Mouse (Mus musculus): ENCODE results near the gene Ttc5.
"Not testable (repeated sequence)": the region's sequence is repeated elsewhere in the genome, so short reads cannot be mapped to it uniquely, and the experiment has no call there.

The Ttc5 gene

DNA sequence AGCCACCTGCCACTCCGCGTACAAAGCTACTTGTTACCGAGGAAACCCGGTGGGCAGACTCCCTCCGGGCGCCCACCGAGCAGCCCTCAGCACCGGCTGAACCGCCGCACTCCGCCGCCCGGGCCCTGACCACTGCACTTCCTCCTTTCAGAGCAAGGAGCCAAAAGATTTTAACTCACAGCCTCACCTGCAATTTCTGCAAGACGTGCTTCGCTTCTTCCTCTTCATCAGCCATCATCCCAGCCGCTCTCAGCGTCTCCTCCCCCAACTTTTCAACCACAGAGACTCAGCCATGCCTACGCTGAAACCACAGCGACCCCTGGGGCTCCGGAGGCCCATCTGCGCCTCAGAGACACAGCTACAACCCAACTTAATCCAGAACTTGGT, at the start of gene Ttc5:
Gene Ttc5, minus strand, starts transcription at position 269 of the 387 bp plus-strand sequence.
- in situ Hi-C loops (cut with MboI, MseI), result no loop called here

DNA sequence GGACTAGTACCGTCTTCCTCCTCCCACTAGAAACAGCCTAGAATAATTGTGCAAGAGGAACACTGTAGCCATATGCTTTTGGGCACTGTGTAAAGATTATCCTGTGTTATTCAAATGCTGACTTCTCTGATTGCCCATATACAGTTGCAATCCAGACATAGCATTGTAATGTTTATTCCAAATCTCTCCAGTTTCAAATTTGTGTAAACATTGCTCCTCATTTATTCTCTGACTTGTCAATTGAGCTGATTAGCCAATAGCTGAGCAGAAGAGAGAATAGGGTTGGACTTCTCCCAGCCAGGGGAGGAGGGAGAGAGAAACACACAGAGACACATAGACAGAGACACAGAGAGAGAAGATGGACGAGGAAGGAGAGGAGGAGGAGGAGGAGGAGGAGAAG, 49.1 kb upstream of the Ttc5 start:
- in situ Hi-C loops (cut with MboI, MseI), result no loop called here

GRCm38 (mm10) chr14:50833964-50834363, 48.6 kb upstream of the Ttc5 start:
- in situ Hi-C loops (cut with MboI, MseI), result no loop called here

- in situ Hi-C loops (cut with MboI, MseI), result no loop called here
Observed at GRCm38 (mm10) chr14:50829878-50830277, 44.6 kb upstream of the Ttc5 start.

GRCm38 (mm10) chr14:50826579-50826978, 41.3 kb upstream of the Ttc5 start:
- in situ Hi-C loops (cut with MboI, MseI), result no loop called here

DNA sequence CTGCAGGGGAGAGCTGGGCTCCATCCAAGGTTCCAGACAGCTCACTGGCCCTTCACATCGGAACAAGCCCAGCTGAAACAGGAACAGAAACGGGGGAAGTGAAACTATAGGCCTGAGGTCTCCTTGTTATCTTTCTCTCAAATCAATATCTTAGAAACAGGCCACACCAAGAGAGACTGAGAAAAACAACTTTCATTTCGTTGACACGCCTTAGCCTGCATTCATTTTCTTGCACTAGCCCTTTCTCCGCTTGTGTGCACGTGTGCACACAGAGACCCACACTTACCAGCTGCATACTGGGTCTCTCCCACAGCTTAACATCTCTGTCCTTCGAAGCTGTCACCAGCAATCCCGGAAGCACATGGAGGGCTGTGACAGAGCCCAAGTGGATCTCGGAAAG, 38.9 kb upstream of the Ttc5 start:
- in situ Hi-C loops (cut with MboI, MseI), result no loop called here

- in situ Hi-C loops (cut with MboI, MseI), result no loop called here
Observed at GRCm38 (mm10) chr14:50823240-50823639, 37.9 kb upstream of the Ttc5 start.

GRCm38 (mm10) chr14:50813060-50813459, 27.7 kb upstream of the Ttc5 start:
- in situ Hi-C loops (cut with MboI, MseI), result loop anchor here (5.0 kb wide), 1 partner anchor 249 kb away; no protein-coding TSS in a partner anchor

GRCm38 (mm10) chr14:50807487-50808072, 22.3 kb upstream of the Ttc5 start, which contains the start of the genes Ccnb1ip1 and Parp2:
Gene Ccnb1ip1, minus strand, starts transcription at chr14:50807732.
Gene Parp2, plus strand, starts transcription at chr14:50807841.
- in situ Hi-C loops (cut with MboI, MseI), result no loop called here

- in situ Hi-C loops (cut with MboI, MseI), result not testable (repeated sequence)
Observed at GRCm38 (mm10) chr14:50806469-50806868, 21.1 kb upstream of the Ttc5 start.

DNA sequence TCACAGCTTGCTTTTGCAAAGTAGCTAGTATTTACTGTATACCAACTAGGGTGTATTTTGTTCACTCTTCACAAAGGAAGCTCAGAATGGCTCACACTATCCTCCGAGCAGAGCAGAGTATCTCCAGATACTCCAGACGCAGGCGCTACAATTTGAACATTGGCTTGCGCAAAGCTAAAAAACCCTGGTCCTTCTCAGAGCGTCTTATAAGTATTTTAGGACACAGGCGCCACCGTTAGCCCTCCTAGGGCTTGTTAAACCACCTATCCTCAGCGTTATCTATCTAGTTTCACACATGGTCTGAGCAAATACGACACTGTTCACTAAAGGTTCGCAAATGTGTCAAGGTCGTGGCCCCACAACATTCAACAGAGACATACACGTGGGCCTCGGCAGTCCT, 19.4 kb upstream of the Ttc5 start:
- in situ Hi-C loops (cut with MboI, MseI), result no loop called here

- in situ Hi-C loops (cut with MboI, MseI), result no loop called here
Observed at GRCm38 (mm10) chr14:50802843-50803562, 17.7 kb upstream of the Ttc5 start.

DNA sequence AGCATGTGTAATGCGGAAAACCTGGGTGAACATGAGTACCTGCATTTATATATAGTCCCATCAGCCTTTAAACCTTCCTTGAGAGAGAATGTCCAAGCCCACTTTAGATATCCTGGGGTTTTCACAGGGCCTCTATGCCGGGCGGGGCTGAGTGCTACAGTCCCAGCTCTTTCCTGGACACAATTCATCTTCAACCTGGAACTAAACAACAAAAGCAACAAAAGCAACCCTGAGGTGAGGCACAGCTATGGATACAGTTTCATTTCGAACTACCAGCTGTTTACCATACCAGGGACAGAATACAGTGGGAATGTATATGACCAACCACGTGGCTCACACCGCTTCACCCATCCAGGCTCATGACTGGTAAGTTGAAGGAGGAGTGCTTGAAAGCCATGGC, 17.1 kb upstream of the Ttc5 start:
- in situ Hi-C loops (cut with MboI, MseI), result no loop called here

DNA sequence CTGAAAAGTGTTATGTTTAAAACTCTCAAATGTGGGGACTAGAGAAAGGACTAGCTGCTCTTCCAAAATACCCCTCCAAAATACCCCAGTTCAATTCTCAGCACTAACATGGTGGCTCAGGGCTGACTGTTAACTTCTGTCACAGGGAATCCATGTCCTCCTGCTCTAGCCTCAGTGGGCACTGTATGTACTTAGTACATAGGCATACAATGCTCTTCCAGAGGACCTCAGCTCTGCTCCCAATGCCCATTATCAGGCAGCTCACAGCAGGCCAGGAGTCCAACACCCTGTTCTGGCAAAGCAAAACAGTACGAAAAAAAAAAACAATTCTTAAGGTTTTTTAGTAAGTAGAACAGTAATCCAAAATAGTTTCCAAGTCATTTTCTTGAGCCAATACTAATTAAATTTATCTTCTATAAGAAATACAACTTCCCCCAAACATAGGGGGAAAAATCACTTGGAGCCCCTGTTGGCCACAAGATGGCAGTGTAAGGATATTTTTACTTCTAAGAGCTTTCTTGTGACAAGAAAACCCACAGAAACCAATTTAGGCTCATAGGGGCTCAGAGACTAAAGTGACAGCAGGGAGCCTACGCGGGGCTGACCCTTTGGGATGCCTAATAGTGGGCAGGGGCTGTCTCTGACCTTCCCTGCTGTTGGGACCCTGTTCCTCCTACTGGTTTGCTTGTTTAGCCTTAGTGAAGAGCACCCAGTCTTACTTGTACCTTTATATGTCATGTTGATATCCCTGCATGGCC, 14.4 kb upstream of the Ttc5 start:
- in situ Hi-C loops (cut with MboI, MseI), result no loop called here

DNA sequence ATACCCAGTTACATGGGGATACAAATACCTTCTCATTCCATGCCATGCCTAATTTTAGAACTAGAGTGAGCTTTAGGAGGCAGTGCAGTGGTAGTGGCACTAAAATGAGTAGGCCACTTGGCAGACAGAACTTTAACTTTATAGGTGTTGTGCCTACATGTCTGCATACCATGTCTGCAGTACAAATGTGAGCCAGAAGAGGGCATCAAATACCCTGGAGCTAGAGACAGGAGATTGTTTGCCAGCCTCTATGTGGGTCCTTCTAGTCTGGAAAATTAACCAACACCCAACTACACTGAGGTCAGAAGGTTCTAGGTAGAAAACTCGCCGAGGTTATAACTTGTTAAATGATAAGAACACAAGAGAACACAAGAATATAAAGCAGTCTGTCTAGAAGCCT, 13.2 kb upstream of the Ttc5 start:
- in situ Hi-C loops (cut with MboI, MseI), result no loop called here

GRCm38 (mm10) chr14:50796464-50796863, 11.1 kb upstream of the Ttc5 start:
- in situ Hi-C loops (cut with MboI, MseI), result no loop called here

DNA sequence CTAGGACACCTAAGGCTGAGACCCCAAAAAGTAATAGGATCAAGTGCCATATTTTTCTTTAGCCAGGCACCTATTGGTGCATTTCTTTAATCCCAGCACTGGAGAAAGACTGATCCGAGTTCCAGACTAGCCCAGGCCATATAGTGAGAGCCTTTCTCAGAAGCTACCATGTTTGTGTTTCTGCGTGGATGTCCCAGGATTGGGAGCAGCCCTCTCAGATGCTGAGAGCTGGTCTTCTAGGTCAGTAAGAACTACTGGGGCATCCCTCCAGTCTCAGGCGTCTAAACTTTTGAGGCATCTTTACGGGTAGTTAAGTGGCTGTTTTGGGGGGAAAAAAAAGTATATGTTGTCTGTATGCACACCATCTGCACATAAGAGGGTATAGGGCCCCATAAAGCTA, 10.6 kb upstream of the Ttc5 start:
- in situ Hi-C loops (cut with MboI, MseI), result no loop called here

GRCm38 (mm10) chr14:50795261-50795935, 10.1 kb upstream of the Ttc5 start:
- in situ Hi-C loops (cut with MboI, MseI), result no loop called here

DNA sequence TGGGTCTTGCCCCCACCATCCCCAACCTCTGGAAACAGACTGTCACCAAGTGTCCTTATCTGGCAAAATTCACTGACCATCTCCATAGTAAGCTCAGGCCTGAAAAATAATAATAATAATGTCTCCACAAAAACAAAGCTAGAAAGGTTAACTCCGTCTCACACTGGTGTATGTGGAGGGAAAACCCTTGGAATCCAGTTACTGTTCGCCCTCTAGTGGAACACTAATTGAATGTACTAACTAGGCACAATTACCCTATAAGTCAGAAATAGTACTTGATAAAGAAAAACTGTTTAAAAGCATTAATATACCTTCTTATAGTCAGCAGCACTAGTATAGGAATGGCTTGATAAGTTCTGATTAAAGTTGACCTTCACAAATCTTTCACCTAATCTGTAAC, 2.8 kb upstream of the Ttc5 start:
- in situ Hi-C loops (cut with MboI, MseI), result no loop called here

- in situ Hi-C loops (cut with MboI, MseI), result no loop called here
Observed at GRCm38 (mm10) chr14:50784391-50785250, 698 bp downstream of the Ttc5 start.

- in situ Hi-C loops (cut with MboI, MseI), result no loop called here
Observed at GRCm38 (mm10) chr14:50782166-50782565, 3.2 kb downstream of the Ttc5 start.
